Mouse (Mus musculus): ENCODE results near the gene Tcf7. TPM values are rescaled to one million over a fixed set of nuclear protein-coding genes. Genes with fewer than 3 reads are reported as not detected.

The Tcf7 gene
- total RNA-seq, 2 experiments from 2014 or later: 3.3 to 6.2 TPM

- DNase-seq: no peak
- intact Hi-C loops (cut with DNase I): no loop called here
Measured at GRCm38 (mm10) chr11:52271765-52272495, 10.9 kb downstream of the Tcf7 start.

GRCm38 (mm10) chr11:52269841-52270240 lies 13.0 kb downstream of the Tcf7 start:
- peak; percentile 52 to 58 for DNase-seq
- intact Hi-C loops (cut with DNase I): loop anchor here (2.0 kb wide), 1 partner anchor 13 kb away; the partner anchor contains the start of gene Tcf7

- peak in 1 of 2 experiments; percentile 33 for DNase-seq
- intact Hi-C loops (cut with DNase I): loop anchor here (2.0 kb wide), 1 partner anchor 15 kb away; the partner anchor contains the start of gene Tcf7
Measured at GRCm38 (mm10) chr11:52268104-52268835, 14.5 kb downstream of the Tcf7 start.

- intact Hi-C loops (cut with DNase I): no loop called here
- no peak for DNase-seq
Measured at GRCm38 (mm10) chr11:52267271-52267670, 15.5 kb downstream of the Tcf7 start.

- intact Hi-C loops (cut with DNase I): no loop called here
- no peak for DNase-seq
Measured at GRCm38 (mm10) chr11:52265616-52266307, 17.1 kb downstream of the Tcf7 start.

GRCm38 (mm10) chr11:52264871-52265270 lies 17.9 kb downstream of the Tcf7 start:
- intact Hi-C loops (cut with DNase I): no loop called here
- DNase-seq: no peak

- intact Hi-C loops (cut with DNase I): loop anchor here (1.0 kb wide), 1 partner anchor 81 kb away; no protein-coding TSS in a partner anchor
- no peak for DNase-seq
Measured at GRCm38 (mm10) chr11:52262338-52262737, 20.5 kb downstream of the Tcf7 start.

GRCm38 (mm10) chr11:52261937-52262336 lies 20.9 kb downstream of the Tcf7 start:
- DNase-seq: peak; percentile 68 to 79
- intact Hi-C loops (cut with DNase I): loop anchor here (1.0 kb wide), 1 partner anchor 81 kb away; no protein-coding TSS in a partner anchor

GRCm38 (mm10) chr11:52260878-52261277 lies 21.9 kb downstream of the Tcf7 start:
- intact Hi-C loops (cut with DNase I): no loop called here
- DNase-seq: no peak

GRCm38 (mm10) chr11:52258711-52259110 lies 24.1 kb downstream of the Tcf7 start:
- intact Hi-C loops (cut with DNase I): no loop called here
- no peak for DNase-seq

GRCm38 (mm10) chr11:52257376-52257775 lies 25.4 kb downstream of the Tcf7 start:
- DNase-seq: no peak
- intact Hi-C loops (cut with DNase I): no loop called here

GRCm38 (mm10) chr11:52255077-52255476 lies 27.7 kb downstream of the Tcf7 start:
- intact Hi-C loops (cut with DNase I): loop anchor here (2.0 kb wide), 1 partner anchor 88 kb away; no protein-coding TSS in a partner anchor
- DNase-seq: no peak

- intact Hi-C loops (cut with DNase I): loop anchor here (1.0 to 2.0 kb wide), 2 partner anchors 43 to 89 kb away; no protein-coding TSS in a partner anchor
Measured at GRCm38 (mm10) chr11:52253674-52254375, 29.0 kb downstream of the Tcf7 start.

GRCm38 (mm10) chr11:52252692-52253091 lies 30.1 kb downstream of the Tcf7 start:
- DNase-seq: no peak
- intact Hi-C loops (cut with DNase I): no loop called here

More at GRCm38 (mm10) chr11:52253674-52254375, 29.0 kb downstream of the Tcf7 start:
- DNase-seq: peak; percentile 84 to 86

GRCm38 (mm10) chr11:52251770-52252169 lies 31.0 kb downstream of the Tcf7 start:
- DNase-seq: no peak
- intact Hi-C loops (cut with DNase I): no loop called here

GRCm38 (mm10) chr11:52249452-52249851 lies 33.4 kb downstream of the Tcf7 start:
- no peak for DNase-seq
- intact Hi-C loops (cut with DNase I): no loop called here

- intact Hi-C loops (cut with DNase I): no loop called here
- no peak for DNase-seq
Measured at GRCm38 (mm10) chr11:52240898-52241542, 41.8 kb downstream of the Tcf7 start.

- intact Hi-C loops (cut with DNase I): no loop called here
- no peak for DNase-seq
Measured at GRCm38 (mm10) chr11:52234509-52234908, 48.3 kb downstream of the Tcf7 start.

- intact Hi-C loops (cut with DNase I): no loop called here
- DNase-seq: no peak
Measured at GRCm38 (mm10) chr11:52233906-52234305, 48.9 kb downstream of the Tcf7 start.
